Mouse (Mus musculus) ES-E14 (cell line): ENCODE data around the gene Cuta.

Source experiments
- CHD2 ChIP-seq: IDR thresholded peaks from 2 replicates; pipeline ENCODE4 v1.6.1; 2014; ENCODE audit warnings: mild to moderate bottlenecking, low read depth, low read length, inconsistent platforms
- HCFC1 ChIP-seq: IDR thresholded peaks from 2 replicates; pipeline ENCODE4 v1.6.1; 2012; ENCODE audit warnings: low read length, inconsistent platforms, borderline replicate concordance; ENCODE audit not compliant: insufficient read depth
- MAFK ChIP-seq: IDR thresholded peaks from 2 replicates; pipeline ENCODE4 v1.6.1; 2014; ENCODE audit warnings: mild to moderate bottlenecking, low read depth, low read length, inconsistent platforms; ENCODE audit not compliant: insufficient read depth
- ZC3H11A ChIP-seq: IDR thresholded peaks from 2 replicates; pipeline ENCODE4 v1.6.1; 2012; ENCODE audit warnings: low read depth, mild to moderate bottlenecking, inconsistent platforms, low read length, borderline replicate concordance
- ZNF384 ChIP-seq: IDR thresholded peaks from 2 replicates; pipeline ENCODE4 v1.6.1; 2012; ENCODE audit warnings: low read depth, low read length, inconsistent platforms

DNA sequence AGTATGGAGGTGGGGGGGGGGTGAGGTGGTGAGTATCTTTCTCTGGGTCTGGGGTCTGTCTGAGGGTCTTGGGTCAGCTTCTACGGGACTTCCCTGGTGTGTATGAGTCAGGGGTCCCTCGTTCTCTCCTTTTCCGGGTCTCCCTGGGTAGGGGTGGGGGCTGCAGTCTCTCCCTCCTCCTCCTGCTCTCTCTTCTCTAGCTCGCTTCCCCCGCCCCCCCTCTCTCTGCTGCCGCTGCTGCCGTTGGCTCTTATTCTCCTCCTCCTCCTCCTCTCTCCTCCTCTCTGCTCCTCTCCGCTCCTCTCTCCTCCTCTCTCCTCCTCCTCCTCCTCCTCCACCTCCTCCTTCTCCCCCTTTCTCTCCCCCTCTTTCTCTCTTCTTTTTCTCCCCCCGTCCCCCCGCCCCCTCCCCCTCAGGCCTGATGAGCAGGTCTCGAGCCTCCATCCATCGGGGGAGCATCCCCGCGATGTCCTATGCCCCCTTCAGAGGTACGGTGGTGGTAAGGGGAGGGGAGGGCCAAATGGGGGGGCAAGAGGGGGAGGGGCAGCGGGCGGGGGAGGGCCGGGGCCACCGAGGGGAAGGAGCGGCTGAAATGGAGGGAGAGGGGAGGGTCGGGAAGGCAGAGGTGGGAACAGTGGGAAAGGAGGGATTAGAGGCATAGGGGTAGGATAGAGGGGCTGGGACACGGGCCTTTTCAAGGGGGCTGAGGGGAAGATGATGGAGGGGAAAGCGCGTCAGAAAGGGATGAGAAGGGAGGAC is 1.8 kb upstream of the Cuta start, which contains the start of gene Syngap1:
- no peak for TF ChIP-seq HCFC1
- TF ChIP-seq MAFK: no peak
- TF ChIP-seq ZC3H11A: no peak
- no peak for TF ChIP-seq CHD2
- no peak for TF ChIP-seq ZNF384
